Mouse (Mus musculus): ENCODE measurements around the gene Edaradd.
"Not testable (repeated sequence)": the region's sequence is repeated elsewhere in the genome, so short reads cannot be mapped to it uniquely, and the experiment has no call there.

Gene Edaradd

GRCm38 (mm10) chr13:12511189-12511965 is 8.9 kb downstream of the Edaradd start:
- no peak for DNase-seq (ENCODE audit: low spot score in 2 of 2)

GRCm38 (mm10) chr13:12510032-12510431 is 10.2 kb downstream of the Edaradd start:
- no peak for DNase-seq (ENCODE audit: low spot score in 2 of 2)

- no peak for DNase-seq (ENCODE audit: low spot score in 2 of 2)
These were observed 12.8 kb downstream of the Edaradd start for GRCm38 (mm10) chr13:12507426-12507825.

GRCm38 (mm10) chr13:12505359-12505758 is 14.9 kb downstream of the Edaradd start:
- DNase-seq (ENCODE audit: low spot score in 2 of 2), result no peak

- DNase-seq (ENCODE audit: low spot score in 2 of 2), result no peak
These were observed 16.9 kb downstream of the Edaradd start for GRCm38 (mm10) chr13:12503238-12503751.

GRCm38 (mm10) chr13:12502665-12503237 is 17.5 kb downstream of the Edaradd start:
- DNase-seq (ENCODE audit: low spot score in 2 of 2), result no peak

GRCm38 (mm10) chr13:12499107-12499506 is 21.1 kb downstream of the Edaradd start:
- DNase-seq (ENCODE audit: low spot score in 2 of 2), result no peak

- DNase-seq (ENCODE audit: low spot score in 2 of 2), result no peak
These were observed 22.4 kb downstream of the Edaradd start for GRCm38 (mm10) chr13:12497809-12498208.

GRCm38 (mm10) chr13:12494750-12495149 is 25.5 kb downstream of the Edaradd start:
- no peak for DNase-seq (ENCODE audit: low spot score in 2 of 2)

- no peak for DNase-seq (ENCODE audit: low spot score in 2 of 2)
These were observed 27.7 kb downstream of the Edaradd start for GRCm38 (mm10) chr13:12492515-12492914.

GRCm38 (mm10) chr13:12485640-12486039 is 34.6 kb downstream of the Edaradd start:
- no peak for DNase-seq (ENCODE audit: low spot score in 2 of 2)

- no peak for DNase-seq (ENCODE audit: low spot score in 2 of 2)
These were observed 35.0 kb downstream of the Edaradd start for GRCm38 (mm10) chr13:12485197-12485596.

GRCm38 (mm10) chr13:12479802-12480201 is 40.4 kb downstream of the Edaradd start:
- DNase-seq (ENCODE audit: low spot score in 2 of 2), result no peak

GRCm38 (mm10) chr13:12478301-12478700 is 41.9 kb downstream of the Edaradd start:
- DNase-seq (ENCODE audit: low spot score in 2 of 2), result no peak

- no peak for DNase-seq (ENCODE audit: low spot score in 2 of 2)
These were observed 43.4 kb downstream of the Edaradd start for GRCm38 (mm10) chr13:12476886-12477285.

GRCm38 (mm10) chr13:12475239-12475638 is 45.0 kb downstream of the Edaradd start:
- DNase-seq (ENCODE audit: low spot score in 2 of 2), result no peak

GRCm38 (mm10) chr13:12473724-12474378 is 46.4 kb downstream of the Edaradd start:
- DNase-seq (ENCODE audit: low spot score in 2 of 2), result peak; percentile 45 to 75

- no peak for DNase-seq (ENCODE audit: low spot score in 2 of 2)
These were observed 51.8 kb downstream of the Edaradd start for GRCm38 (mm10) chr13:12468488-12468887.

GRCm38 (mm10) chr13:12464844-12465243 is 55.4 kb downstream of the Edaradd start, which contains the start of gene Lgals8:
Gene Lgals8 (minus strand): TSS chr13:12464944.
- DNase-seq (ENCODE audit: low spot score in 2 of 2), result no peak

- not testable (repeated sequence) for DNase-seq (ENCODE audit: low spot score in 2 of 2)
These were observed 56.1 kb downstream of the Edaradd start for GRCm38 (mm10) chr13:12464159-12464558.

- DNase-seq (ENCODE audit: low spot score in 2 of 2), result no peak
These were observed 57.6 kb downstream of the Edaradd start for GRCm38 (mm10) chr13:12462623-12463022.

- no peak for DNase-seq (ENCODE audit: low spot score in 2 of 2)
These were observed 58.5 kb downstream of the Edaradd start for GRCm38 (mm10) chr13:12461730-12462119.

Data from frontal cortex, postnatal 14 days (tissue).